Mouse (Mus musculus) forebrain, embryonic 16.5 days (tissue): ENCODE results near the gene Meis2. TPM values are rescaled to one million over a fixed set of nuclear protein-coding genes. Genes with fewer than 3 reads are reported as not detected.

ENCODE experiments used
- ATAC-seq: fragments of 200-750 bp; cut with Nextera tagmentation; 2 replicates; pipeline ENCODE4 v1.8.0; 2017; ENCODE audit warnings: mild to moderate bottlenecking, moderate library complexity
- H3K27ac ChIP-seq: fragments of 300-500 bp; sonication (generic); 2 replicates; pipeline ENCODE4 v1.5.1; 2014; ENCODE audit warnings: low read length, control low read depth
- H3K27me3 ChIP-seq: fragments of 300-500 bp; sonication (generic); replicated peaks from 2 replicates; pipeline ENCODE4 v1.6.1; 2014; ENCODE audit warnings: low read length; ENCODE audit not compliant: control insufficient read depth, insufficient read depth
- H3K36me3 ChIP-seq: fragments of 300-500 bp; sonication (generic); 2 replicates; pipeline ENCODE4 v1.6.1; 2014; ENCODE audit not compliant: control insufficient read depth, insufficient read depth
- H3K4me1 ChIP-seq: fragments of 300-500 bp; sonication (generic); replicated peaks from 2 replicates; pipeline ENCODE4 v1.6.1; 2014; ENCODE audit warnings: low read length; ENCODE audit not compliant: control insufficient read depth, insufficient read depth
- H3K4me2 ChIP-seq: fragments of 300-500 bp; sonication (generic); 2 replicates; pipeline ENCODE4 v1.6.1; 2014; ENCODE audit warnings: mild to moderate bottlenecking, low read length, control low read depth
- H3K4me3 ChIP-seq: fragments of 300-500 bp; sonication (generic); replicated peaks from 2 replicates; pipeline ENCODE4 v1.5.1; 2014; ENCODE audit warnings: mild to moderate bottlenecking, low read length, control low read depth
- H3K9ac ChIP-seq: fragments of 300-500 bp; sonication (generic); replicated peaks from 2 replicates; pipeline ENCODE4 v1.6.1; 2014; ENCODE audit warnings: low read depth, low read length, control low read depth
- H3K9me3 ChIP-seq: fragments of 300-500 bp; sonication (generic); 2 replicates; pipeline ENCODE4 v1.6.1; 2016; ENCODE audit warnings: low read length; ENCODE audit not compliant: control insufficient read depth
- WGBS: fragments of 180-500 bp; shearing (Covaris S2); extraction: QIAGEN DNeasy Blood & Tissue Kit; methylation state at CpG from one replicate; pipeline ENCODE4 v1.1.7; 2014; 5-methylcytosine and 5-hydroxymethylcytosine counted together
- polyA plus RNA-seq: library from polyadenylated mRNA; unstranded; fragments of >200 nt; fragmentation: Nextera tagmentation; extraction: Ambion mirVana; gene quantifications from 2 replicates; pipeline ENCODE4 v1.2.1, GENCODE M21; 2015

Gene Meis2
- polyA plus RNA-seq, 1 experiment from 2014 or later = 154 TPM

GRCm38 (mm10) chr2:115980490-115980889 is 85.1 kb downstream of the Meis2 start:
- 0 out of 2 replicates have a peak, but pooled peaks have one; percentile 5 for ATAC-seq
- no peak overlapping the region for H3K27ac ChIP-seq
- no peak overlapping the region for H3K4me2 ChIP-seq

GRCm38 (mm10) chr2:115979683-115980476 is 85.8 kb downstream of the Meis2 start:
- H3K9ac ChIP-seq = no peak overlapping the region
- no peaks in the 10 kb centered on the region for H3K9me3 ChIP-seq
- no peak overlapping the region for H3K4me2 ChIP-seq
- peak overlapping the region; percentile 48 for H3K27ac ChIP-seq
- peak; percentile 71 for ATAC-seq
- 25% methylated on average over 14 of the region's 14 CpGs for WGBS
- H3K4me3 ChIP-seq = no peak overlapping the region
- H3K4me1 ChIP-seq = peaks cover 22% of the 10 kb centered on the region
- H3K27me3 ChIP-seq = no peaks in the 10 kb centered on the region
- H3K36me3 ChIP-seq = no peaks in the 10 kb centered on the region

More at GRCm38 (mm10) chr2:115980490-115980889, 85.1 kb downstream of the Meis2 start:
- H3K4me1 ChIP-seq = peaks cover 26% of the 10 kb centered on the region
- H3K36me3 ChIP-seq = no peaks in the 10 kb centered on the region
- no peak overlapping the region for H3K9ac ChIP-seq
- H3K4me3 ChIP-seq = no peak overlapping the region
- no peaks in the 10 kb centered on the region for H3K27me3 ChIP-seq
- no peaks in the 10 kb centered on the region for H3K9me3 ChIP-seq

- no peak for ATAC-seq
- peaks cover 18% of the 10 kb centered on the region for H3K4me1 ChIP-seq
- H3K4me2 ChIP-seq = no peak overlapping the region
- H3K36me3 ChIP-seq = no peaks in the 10 kb centered on the region
- no peak overlapping the region for H3K9ac ChIP-seq
- no peaks in the 10 kb centered on the region for H3K9me3 ChIP-seq
- no peak overlapping the region for H3K27ac ChIP-seq
- H3K4me3 ChIP-seq = no peak overlapping the region
- no peaks in the 10 kb centered on the region for H3K27me3 ChIP-seq
- 82% methylated on average over 5 of the region's 5 CpGs for WGBS
Observed at GRCm38 (mm10) chr2:115978666-115979065, 87.0 kb downstream of the Meis2 start.

GRCm38 (mm10) chr2:115971296-115971805 is 94.3 kb downstream of the Meis2 start:
- Histone ChIP-seq H3K27me3 (no peaks in the 10 kb centered on the region), H3K9ac (no peak overlapping the region), H3K9me3 (no peaks in the 10 kb centered on the region), H3K27ac (no peak overlapping the region), H3K4me3 (no peak overlapping the region), H3K36me3 (no peaks in the 10 kb centered on the region), H3K4me2 (no peak overlapping the region), H3K4me1 (peaks cover 5% of the 10 kb centered on the region)
- no peak for ATAC-seq
- 91% methylated on average over 3 of the region's 3 CpGs for WGBS

GRCm38 (mm10) chr2:115970091-115970820 is 95.4 kb downstream of the Meis2 start:
- WGBS = 43% methylated on average over 9 of the region's 9 CpGs
- no peaks in the 10 kb centered on the region for H3K27me3 ChIP-seq
- H3K4me3 ChIP-seq = no peak overlapping the region
- H3K4me1 ChIP-seq = peaks cover 5% of the 10 kb centered on the region
- no peaks in the 10 kb centered on the region for H3K9me3 ChIP-seq
- H3K9ac ChIP-seq = no peak overlapping the region
- H3K27ac ChIP-seq = no peak overlapping the region; the same call in 1 of the 2 replicates
- ATAC-seq = peak; percentile 37
- no peak overlapping the region for H3K4me2 ChIP-seq
- H3K36me3 ChIP-seq = no peaks in the 10 kb centered on the region

GRCm38 (mm10) chr2:115969201-115969600 is 96.4 kb downstream of the Meis2 start:
- Histone ChIP-seq H3K27ac (no peak overlapping the region), H3K4me2 (no peak overlapping the region), H3K4me3 (no peak overlapping the region), H3K36me3 (no peaks in the 10 kb centered on the region), H3K9ac (no peak overlapping the region), H3K9me3 (no peaks in the 10 kb centered on the region), H3K27me3 (no peaks in the 10 kb centered on the region), H3K4me1 (peaks cover 13% of the 10 kb centered on the region)
- WGBS = 73% methylated on average over 8 of the region's 8 CpGs
- ATAC-seq = no peak

GRCm38 (mm10) chr2:115964911-115965310 is 100.7 kb downstream of the Meis2 start:
- no peak overlapping the region for H3K27ac ChIP-seq
- WGBS = 50% methylated on average over 3 of the region's 3 CpGs

GRCm38 (mm10) chr2:115963293-115963835 is 102.3 kb downstream of the Meis2 start:
- no peak overlapping the region for H3K4me3 ChIP-seq
- peak overlapping the region; percentile 27; the same call in 1 of the 2 replicates for H3K27ac ChIP-seq
- ATAC-seq = no peak
- no peaks in the 10 kb centered on the region for H3K9me3 ChIP-seq
- WGBS = 39% methylated on average over 5 of the region's 5 CpGs
- no peak overlapping the region for H3K4me2 ChIP-seq
- H3K4me1 ChIP-seq = peaks cover 13% of the 10 kb centered on the region
- H3K27me3 ChIP-seq = no peaks in the 10 kb centered on the region
- H3K9ac ChIP-seq = no peak overlapping the region
- no peaks in the 10 kb centered on the region for H3K36me3 ChIP-seq

More at GRCm38 (mm10) chr2:115964911-115965310, 100.7 kb downstream of the Meis2 start:
- H3K27me3 ChIP-seq = no peaks in the 10 kb centered on the region
- H3K9me3 ChIP-seq = no peaks in the 10 kb centered on the region
- no peak overlapping the region for H3K9ac ChIP-seq
- no peak overlapping the region for H3K4me3 ChIP-seq
- H3K4me1 ChIP-seq = peaks cover 13% of the 10 kb centered on the region
- H3K4me2 ChIP-seq = no peak overlapping the region
- H3K36me3 ChIP-seq = no peaks in the 10 kb centered on the region
- ATAC-seq = peak; percentile 54

GRCm38 (mm10) chr2:115962728-115963127 is 102.9 kb downstream of the Meis2 start:
- Histone ChIP-seq H3K27me3 (no peaks in the 10 kb centered on the region), H3K27ac (no peak overlapping the region)
- WGBS = 65% methylated on average over 3 of the region's 3 CpGs

More at GRCm38 (mm10) chr2:115962728-115963127, 102.9 kb downstream of the Meis2 start:
- H3K9ac ChIP-seq = no peak overlapping the region
- no peak for ATAC-seq
- no peaks in the 10 kb centered on the region for H3K9me3 ChIP-seq
- H3K4me2 ChIP-seq = no peak overlapping the region
- H3K4me1 ChIP-seq = peaks cover 13% of the 10 kb centered on the region
- no peak overlapping the region for H3K4me3 ChIP-seq
- no peaks in the 10 kb centered on the region for H3K36me3 ChIP-seq
